Mouse (Mus musculus): ENCODE data around the gene Ces4a.

- no peak for TF ChIP-seq POLR2A (IDR thresholded peaks at IDR 0.05; ENCODE audit: low read depth, low read length)
- no peak for TF ChIP-seq CTCF (IDR thresholded peaks at IDR 0.05; ENCODE audit: extremely low read depth, insufficient read length, insufficient replicate concordance, low read depth, low read length)
Measured at GRCm38 (mm10) chr8:105142395-105142794, 10.8 kb downstream of the Ces4a start.

Measured in small intestine, adult 2 months (tissue).